Mouse (Mus musculus): ENCODE measurements at regions not wholly inside any gene's neighbourhood (a gene's known extent, or its start where the extent isn't known, plus 50 kb on each side); places are given as distances from the start of the nearest gene placed in this dataset.

- TF ChIP-seq CTCF (IDR thresholded peaks at IDR 0.05; ENCODE audit: control insufficient read depth, insufficient read depth, insufficient read length), result no peak
- no peak for TF ChIP-seq USF1 (IDR thresholded peaks at IDR 0.05; ENCODE audit: low read depth)
- no peak for TF ChIP-seq CEBPB (IDR thresholded peaks at IDR 0.05; ENCODE audit: low read depth)
- no peak for TF ChIP-seq MYOG (IDR thresholded peaks at IDR 0.05; ENCODE audit: control insufficient read depth, extremely low read depth, insufficient read length)
- no peak for TF ChIP-seq MYOD1 (IDR thresholded peaks at IDR 0.05; ENCODE audit: control insufficient read depth, insufficient read length, low read depth)
- TF ChIP-seq FOSL1 (IDR thresholded peaks at IDR 0.05; ENCODE audit: insufficient read depth, low read length, poor library complexity, severe bottlenecking), result no peak
- TF ChIP-seq MAX (IDR thresholded peaks at IDR 0.05), result no peak
- Histone ChIP-seq H3ac (ENCODE audit: control insufficient read depth, insufficient read length, low read depth) (no peak overlapping the region), H3K79me2 (ENCODE audit: control insufficient read depth, insufficient read depth) (no peaks in the 10 kb centered on the region), H3K36me3 (ENCODE audit: control insufficient read depth, insufficient read depth) (no peaks in the 10 kb centered on the region), H3K27me3 (ENCODE audit: control insufficient read depth, insufficient read depth, insufficient read length) (no peaks in the 10 kb centered on the region), H3K79me3 (ENCODE audit: low read depth) (no peaks in the 10 kb centered on the region), H3K4me3 (ENCODE audit: insufficient read depth, poor library complexity, severe bottlenecking) (no peak overlapping the region)
These were observed 4908.1 kb upstream of the Gm7489 start for GRCm38 (mm10) chr15:48976583-48976982.
